Comparison of ENCODE assay signal across 10 mouse cellular contexts in genomic region chr11:4772925-4773324, GRCm38 (mm10). TPM values are rescaled to one million over a fixed set of nuclear protein-coding genes. Genes with fewer than 3 reads are reported as not detected.
DNase-seq lines count a peak whose midpoint lies in the region; ATAC-seq and TF ChIP-seq lines count a peak whose summit lies in the region.
"Had no signal": no experiment of that assay in that cellular context is flagged by ENCODE, and none has a peak within 500 bp of the region (broad histone marks: within the 10 kb centered on the region; RNA-seq: fewer than 3 reads in every experiment).

No protein-coding gene starts in this region.

- DNase-seq in heart, postnatal 10 days, result peak; percentile 34 to 71
- DNase-seq in heart, postnatal 25 days (ENCODE audit: low spot score), result no peak
- peak; percentile 28 for DNase-seq in G1E (ENCODE audit: low spot score)
- peak; percentile 70 to 80 for DNase-seq in cerebellum, adult 18-20 months
- peak; percentile 60 to 61 for DNase-seq in frontal cortex, postnatal 36 days (ENCODE audit: low spot score in 2 of 2)
- DNase-seq in layer of hippocampus, postnatal 25 days (ENCODE audit: extremely low spot score in 1 of 2, low spot score in 1 of 2), result peak; percentile 49 to 89
- DNase-seq in naive thymus-derived CD4-positive, alpha-beta T cell, adult 2 months (ENCODE audit: low read depth), result peak; percentile 66
- peak; percentile 9 to 75 for DNase-seq in thymus, postnatal 10 days (ENCODE audit: low spot score in 2 of 2)

- ATAC-seq in G1E (ENCODE audit: extremely low read depth, insufficient number of reproducible peaks, low FRiP score, poor library complexity, severe bottlenecking), result no peak

- TF ChIP-seq CTCF in G1E (IDR thresholded peaks at IDR 0.05; ENCODE audit: low read depth, low read length), result peak; percentile 36

- intact Hi-C loops in heart, postnatal 10 days (cut with DNase I), result loop anchor here (1.0 kb wide), 1 partner anchor 337 kb away; no protein-coding TSS in a partner anchor
- intact Hi-C loops in heart, postnatal 25 days (cut with DNase I), result loop anchor here (2.0 kb wide), 1 partner anchor 336 kb away; no protein-coding TSS in a partner anchor

- H3K36me3 ChIP-seq in G1E (replicated peaks), result peaks cover 92% of the 10 kb centered on the region

- no peak overlapping the region for H3K4me3 ChIP-seq in G1E (ENCODE audit: low read depth, low read length)
- H3K4me3 ChIP-seq: embryonic facial prominence, embryonic 13.5 days; limb, embryonic 12.5 days had no signal

- no peaks in the 10 kb centered on the region for H3K4me1 ChIP-seq in G1E (ENCODE audit: insufficient read depth, low read depth, low read length)
- H3K4me1 ChIP-seq: embryonic facial prominence, embryonic 13.5 days; limb, embryonic 12.5 days had no signal

- H3K9me3 ChIP-seq in G1E (replicated peaks), result no peaks in the 10 kb centered on the region
- H3K9me3 ChIP-seq: embryonic facial prominence, embryonic 13.5 days; limb, embryonic 12.5 days had no signal

- no peaks in the 10 kb centered on the region for H3K27me3 ChIP-seq in G1E (ENCODE audit: insufficient read depth, low read length)
- H3K27me3 ChIP-seq: embryonic facial prominence, embryonic 13.5 days; limb, embryonic 12.5 days had no signal

RNA-seq across cellular contexts. Expression of gene Cabp7, which starts 26.3 kb away (rescaled TPM):
- not detected for total RNA-seq in heart, postnatal 10 days (2021)
- not detected for total RNA-seq in heart, postnatal 25 days (2021)
- total RNA-seq in G1E (2014; fragmentation: Nextera tagmentation) (not detected in 2 replicates), G1E (2017) (not detected in 2 replicates)
- not detected in 2 replicates for polyA plus RNA-seq in G1E (2012)
- 100 to 1,000 TPM; 255 to 273 TPM for total RNA-seq in layer of hippocampus, postnatal 25 days (2021)

Comparison
In these comparisons a context has a peak if more than half of its experiments do, and no peak if none do; other contexts are left out.
1. RNA of gene Cabp7, which starts 26.3 kb away (total RNA-seq): 255 to 273 TPM in layer of hippocampus, postnatal 25 days; not detected in heart, postnatal 10 days, not detected in heart, postnatal 25 days and not detected in G1E; every median in the first group is over 100 times any median in the second.